Mouse (Mus musculus) hindbrain, embryonic 14.5 days (tissue): Measurements from ENCODE around the gene Elovl5. TPM values are rescaled to one million over a fixed set of nuclear protein-coding genes. Genes with fewer than 3 reads are reported as not detected.
A peak's percentile ranks its signal among the peaks of the same experiment; 100 is the strongest.

Experiments used
- ATAC-seq: fragments of 200-750 bp; cut with Nextera tagmentation; 2 replicates; pipeline ENCODE4 v1.8.0; 2017; ENCODE audit warnings: moderate number of reproducible peaks, mild to moderate bottlenecking, moderate TSS enrichment, moderate library complexity; ENCODE audit not compliant: low FRiP score
- DNase-seq: peaks from one replicate; pipeline ENCODE4 v3.0.0-alpha.2; 2015; ENCODE audit warnings: low spot score
- H3K27ac ChIP-seq: fragments of 300-500 bp; sonication (generic); 2 replicates; pipeline ENCODE4 v1.5.1; 2014; ENCODE audit warnings: mild to moderate bottlenecking, moderate library complexity
- H3K27me3 ChIP-seq: fragments of 300-500 bp; sonication (generic); 2 replicates; pipeline ENCODE4 v1.6.1; 2014; ENCODE audit warnings: mild to moderate bottlenecking, low read length, mixed read lengths; ENCODE audit not compliant: control insufficient read depth, insufficient read depth
- H3K36me3 ChIP-seq: fragments of 300-500 bp; sonication (generic); replicated peaks from 2 replicates; pipeline ENCODE4 v1.6.1; 2014; ENCODE audit not compliant: control insufficient read depth, insufficient read depth
- H3K4me1 ChIP-seq: fragments of 300-500 bp; sonication (generic); replicated peaks from 2 replicates; pipeline ENCODE4 v1.6.1; 2014; ENCODE audit warnings: antibody characterized with exemption, low read length, mixed read lengths; ENCODE audit not compliant: control insufficient read depth, insufficient read depth
- H3K4me2 ChIP-seq: fragments of 300-500 bp; sonication (generic); replicated peaks from 2 replicates; pipeline ENCODE4 v1.6.1; 2014; ENCODE audit warnings: mild to moderate bottlenecking, moderate library complexity
- H3K4me3 ChIP-seq: fragments of 300-500 bp; sonication (generic); replicated peaks from 2 replicates; pipeline ENCODE4 v1.5.1; 2014; ENCODE audit warnings: mild to moderate bottlenecking, low read length
- H3K9ac ChIP-seq: fragments of 300-500 bp; sonication (generic); 2 replicates; pipeline ENCODE4 v1.6.1; 2014
- H3K9me3 ChIP-seq: fragments of 300-500 bp; sonication (generic); 2 replicates; pipeline ENCODE4 v1.6.1; 2016; ENCODE audit warnings: low read length; ENCODE audit not compliant: control insufficient read depth
- WGBS: fragments of 180-500 bp; shearing (Covaris S2); extraction: QIAGEN DNeasy Blood & Tissue Kit; methylation state at CpG from one replicate; pipeline ENCODE4 v1.1.7; 2014; 5-methylcytosine and 5-hydroxymethylcytosine counted together
- polyA plus RNA-seq: library from polyadenylated mRNA; unstranded; fragments of >200 nt; fragmentation: Nextera tagmentation; extraction: Ambion mirVana; gene quantifications from 2 replicates; pipeline ENCODE4 v1.2.1, GENCODE M21; 2014

Elovl5 gene
- 73.5 and 79.3 TPM in 2 replicates for polyA plus RNA-seq

DNA sequence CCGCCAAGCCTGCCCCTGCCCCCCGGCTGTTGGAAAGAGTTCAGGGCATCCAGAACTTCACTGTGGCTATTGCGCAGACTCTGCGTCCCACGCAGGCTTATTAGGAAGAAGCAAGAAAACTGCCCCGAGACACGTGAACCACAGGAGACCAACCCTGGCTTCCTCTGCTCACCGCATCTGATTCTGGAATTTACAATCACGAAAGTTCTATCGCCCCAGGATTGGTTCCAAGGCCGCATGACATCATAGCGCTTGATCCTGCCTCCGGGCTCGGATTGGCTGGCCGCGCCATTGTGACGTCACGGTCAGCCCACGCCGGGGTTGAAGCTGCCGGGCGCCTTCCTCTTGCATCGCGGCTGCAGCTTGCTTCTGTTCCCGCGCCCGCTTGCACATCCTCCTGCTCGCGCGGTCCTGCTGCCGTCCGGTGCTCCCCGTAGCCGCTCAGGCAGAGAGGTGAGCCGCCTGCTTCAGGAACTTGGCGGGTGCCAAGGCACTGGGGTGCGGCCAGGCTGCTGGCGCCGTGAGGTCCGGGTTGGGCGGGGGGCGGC lies at the start of gene Elovl5:
Elovl5 (plus strand) TSS at position 291 of the 548 bp plus-strand sequence.
- H3K4me2 ChIP-seq: peak within 1 kb of the TSS; percentile 76
- peak within 1 kb of the TSS; percentile 73 for H3K9ac ChIP-seq
- H3K27me3 ChIP-seq: no peaks in the 10 kb centered on the region
- H3K9me3 ChIP-seq: no peaks in the 10 kb centered on the region
- WGBS: under 1% methylated on average over 42 of the region's 42 CpGs
- peak; percentile 99 for DNase-seq
- no peaks in the 10 kb centered on the region for H3K36me3 ChIP-seq
- H3K4me1 ChIP-seq: peaks cover 10% of the 10 kb centered on the region; the same call in 1 of the 2 replicates
- ATAC-seq: peak; percentile 96
- H3K4me3 ChIP-seq: peak within 1 kb of the TSS; percentile 67
- peak within 1 kb of the TSS; percentile 90 for H3K27ac ChIP-seq

DNA sequence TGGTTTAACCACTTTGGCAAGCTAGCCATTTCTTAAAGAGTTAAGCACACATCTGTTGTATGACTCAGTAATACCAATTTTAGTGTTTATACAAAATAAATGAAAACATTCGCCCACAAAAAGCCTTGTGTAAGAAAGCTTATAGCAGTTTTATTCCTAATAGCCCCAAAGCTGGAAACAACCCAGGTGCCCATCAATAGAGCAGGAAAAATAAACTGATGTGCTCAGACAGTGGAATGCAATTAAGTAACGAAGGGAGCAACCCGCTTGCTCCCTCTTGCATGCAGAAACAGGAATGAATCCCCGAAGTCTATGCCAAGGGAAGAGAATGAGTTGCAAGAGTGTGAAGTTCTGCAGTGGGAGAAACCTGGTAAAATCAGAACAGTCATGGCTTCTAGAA lies 25.7 kb upstream of the Elovl5 start:
- H3K9ac ChIP-seq: no peak overlapping the region
- H3K4me1 ChIP-seq: no peaks in the 10 kb centered on the region
- no peaks in the 10 kb centered on the region for H3K36me3 ChIP-seq
- no peak overlapping the region for H3K4me2 ChIP-seq
- 83% methylated on average over 4 of the region's 4 CpGs for WGBS
- H3K4me3 ChIP-seq: no peak overlapping the region
- no peaks in the 10 kb centered on the region for H3K27me3 ChIP-seq
- no peak for DNase-seq
- H3K9me3 ChIP-seq: no peaks in the 10 kb centered on the region
- ATAC-seq: no peak
- H3K27ac ChIP-seq: no peak overlapping the region

DNA sequence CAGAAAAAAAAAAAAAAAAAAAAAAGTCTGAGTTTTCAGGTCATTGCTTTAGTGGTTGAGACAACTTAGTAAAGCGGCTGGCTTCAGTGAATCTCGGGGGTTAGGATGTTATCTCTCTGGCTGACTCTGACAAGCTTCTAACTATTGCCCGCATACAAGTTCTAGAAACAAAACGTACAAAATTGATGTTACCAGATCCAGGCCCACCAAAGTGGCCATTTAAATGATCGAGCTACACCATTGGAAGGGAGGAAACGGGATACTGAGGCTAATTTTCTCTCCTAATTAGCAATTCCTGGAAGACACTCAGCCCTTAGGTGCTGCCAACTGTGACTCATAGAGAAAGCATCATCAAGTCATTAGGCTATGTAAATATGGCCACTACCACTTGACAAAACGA lies 18.6 kb upstream of the Elovl5 start:
- no peak overlapping the region for H3K9ac ChIP-seq
- H3K27ac ChIP-seq: no peak overlapping the region
- no peak for DNase-seq
- ATAC-seq: no peak
- WGBS: 76% methylated on average over 7 of the region's 7 CpGs
- no peaks in the 10 kb centered on the region for H3K4me1 ChIP-seq
- no peak overlapping the region for H3K4me2 ChIP-seq
- no peaks in the 10 kb centered on the region for H3K27me3 ChIP-seq
- no peak overlapping the region for H3K4me3 ChIP-seq
- H3K9me3 ChIP-seq: no peaks in the 10 kb centered on the region
- H3K36me3 ChIP-seq: no peaks in the 10 kb centered on the region

DNA sequence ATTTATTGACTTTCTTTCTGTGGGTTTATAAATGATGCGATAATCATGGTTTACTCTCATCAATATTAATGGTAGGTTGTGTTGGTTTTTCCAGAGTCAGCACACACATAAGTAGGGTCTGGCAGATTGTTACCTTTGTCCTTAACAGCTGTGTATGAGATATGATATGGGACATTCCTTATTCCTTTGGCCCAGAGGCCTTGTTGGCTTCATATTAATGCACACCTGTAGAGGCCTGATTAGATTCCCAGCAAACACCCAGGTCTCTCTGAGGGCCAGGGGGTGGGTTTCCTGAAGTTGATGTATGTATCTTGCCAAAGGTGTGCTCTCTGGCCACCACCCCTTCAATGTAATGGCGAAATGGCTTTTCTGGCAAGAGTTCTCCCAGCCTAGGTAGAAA lies 13.0 kb upstream of the Elovl5 start:
- H3K9ac ChIP-seq: no peak overlapping the region
- no peaks in the 10 kb centered on the region for H3K4me1 ChIP-seq
- no peaks in the 10 kb centered on the region for H3K27me3 ChIP-seq
- no peaks in the 10 kb centered on the region for H3K9me3 ChIP-seq
- H3K36me3 ChIP-seq: no peaks in the 10 kb centered on the region
- no peak overlapping the region for H3K4me2 ChIP-seq
- no peak overlapping the region for H3K4me3 ChIP-seq
- ATAC-seq (no peak), DNase-seq (no peak)
- H3K27ac ChIP-seq: no peak overlapping the region
- WGBS: 90% methylated on average over 2 of the region's 2 CpGs

DNA sequence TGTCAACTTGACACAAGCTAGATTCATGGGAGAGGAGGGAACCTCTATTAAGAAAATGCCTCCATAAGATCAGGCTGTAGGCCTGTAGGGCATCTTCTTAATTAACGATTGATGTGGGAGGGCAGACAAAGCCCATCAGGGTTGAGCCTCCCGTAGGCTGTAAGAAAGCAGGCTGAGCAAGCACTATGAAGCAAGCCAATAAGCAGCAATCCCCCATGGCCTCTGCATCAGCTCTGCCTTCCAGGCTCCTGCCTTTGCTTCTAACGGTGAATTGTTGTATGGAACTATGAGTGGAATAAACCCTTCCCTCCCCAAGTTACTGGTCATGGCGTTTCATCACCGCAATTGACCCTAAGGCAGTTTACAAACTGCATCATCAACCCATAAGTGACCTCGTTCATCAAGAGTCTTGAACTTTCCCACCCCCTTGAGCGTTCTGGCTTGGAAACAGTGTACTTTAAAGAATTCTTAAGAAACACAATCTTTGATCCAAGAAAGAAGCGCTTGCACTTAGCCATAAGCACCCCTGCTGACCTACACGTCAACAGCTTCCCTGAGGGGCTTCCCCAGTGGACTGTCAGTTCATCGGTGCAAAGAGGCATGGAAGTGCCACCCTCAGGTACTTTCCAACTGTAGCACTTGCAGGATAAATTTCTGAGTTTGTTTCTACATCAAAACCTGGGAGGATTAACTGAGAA lies 7.4 kb upstream of the Elovl5 start:
- Histone ChIP-seq H3K36me3 (no peaks in the 10 kb centered on the region), H3K4me1 (peaks cover 7% of the 10 kb centered on the region), H3K9ac (peak overlapping the region; percentile 79), H3K9me3 (no peaks in the 10 kb centered on the region), H3K27ac (peak overlapping the region; percentile 92), H3K4me2 (peak overlapping the region; percentile 66), H3K4me3 (peak overlapping the region; percentile 77), H3K27me3 (no peaks in the 10 kb centered on the region)
- 16% methylated on average over 10 of the region's 10 CpGs for WGBS
- DNase-seq (peak; percentile 27), ATAC-seq (no peak)

DNA sequence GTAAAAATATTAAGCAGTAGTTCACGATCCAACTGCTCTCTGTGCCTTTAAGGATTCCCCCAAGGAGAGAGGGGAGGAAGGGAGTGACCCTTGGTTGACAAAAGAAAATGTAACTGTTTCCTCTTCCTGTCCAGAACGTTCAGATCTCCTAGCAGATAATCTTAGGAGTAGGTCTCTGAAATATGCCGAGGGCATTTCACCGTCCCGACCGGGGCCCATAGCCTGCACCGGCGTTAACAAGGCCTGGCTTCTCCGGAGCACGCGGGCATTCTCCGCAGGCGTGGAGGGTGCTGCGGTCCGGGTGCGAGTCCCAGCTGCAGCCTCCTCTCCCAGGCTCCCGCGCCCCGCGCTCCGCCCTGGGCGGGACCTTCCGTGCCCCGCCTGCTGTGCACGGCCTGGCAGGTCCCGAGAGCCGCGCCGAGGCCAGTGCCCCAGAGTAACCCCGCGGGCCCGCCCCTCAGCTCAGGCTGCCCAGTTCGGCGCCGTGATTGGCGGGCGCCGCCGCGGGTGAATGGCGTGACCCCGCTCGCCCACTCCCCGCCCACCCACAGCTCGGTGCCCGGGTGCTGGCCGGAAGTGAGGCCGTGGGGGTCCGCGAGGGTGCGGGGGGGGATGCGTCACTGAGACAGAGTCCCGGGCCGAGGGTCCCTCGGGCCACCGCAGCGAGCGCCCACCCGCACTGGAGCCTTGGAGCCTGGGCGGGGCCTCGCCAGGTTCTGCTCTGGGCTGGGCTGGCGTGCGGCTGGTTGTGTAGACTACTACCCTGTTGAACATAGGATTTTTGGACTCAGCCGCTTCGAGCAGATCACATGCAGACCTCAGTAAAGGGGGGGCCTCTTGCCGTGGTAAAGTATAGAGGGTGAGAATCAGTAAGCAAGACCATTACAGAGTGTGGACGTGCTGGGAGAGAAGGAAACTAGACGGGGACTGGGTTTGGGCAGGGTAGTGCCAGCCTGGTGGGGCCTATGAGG lies 6.6 kb upstream of the Elovl5 start:
- DNase-seq (peak; percentile 81), ATAC-seq (peak; percentile 96)
- Histone ChIP-seq H3K4me3 (peak overlapping the region; percentile 77), H3K27me3 (no peaks in the 10 kb centered on the region), H3K4me2 (peak overlapping the region; percentile 66), H3K9me3 (no peaks in the 10 kb centered on the region), H3K9ac (peak overlapping the region; percentile 79), H3K4me1 (peaks cover 7% of the 10 kb centered on the region), H3K27ac (peak overlapping the region; percentile 92), H3K36me3 (no peaks in the 10 kb centered on the region)
- under 1% methylated on average over 62 of the region's 68 CpGs for WGBS

DNA sequence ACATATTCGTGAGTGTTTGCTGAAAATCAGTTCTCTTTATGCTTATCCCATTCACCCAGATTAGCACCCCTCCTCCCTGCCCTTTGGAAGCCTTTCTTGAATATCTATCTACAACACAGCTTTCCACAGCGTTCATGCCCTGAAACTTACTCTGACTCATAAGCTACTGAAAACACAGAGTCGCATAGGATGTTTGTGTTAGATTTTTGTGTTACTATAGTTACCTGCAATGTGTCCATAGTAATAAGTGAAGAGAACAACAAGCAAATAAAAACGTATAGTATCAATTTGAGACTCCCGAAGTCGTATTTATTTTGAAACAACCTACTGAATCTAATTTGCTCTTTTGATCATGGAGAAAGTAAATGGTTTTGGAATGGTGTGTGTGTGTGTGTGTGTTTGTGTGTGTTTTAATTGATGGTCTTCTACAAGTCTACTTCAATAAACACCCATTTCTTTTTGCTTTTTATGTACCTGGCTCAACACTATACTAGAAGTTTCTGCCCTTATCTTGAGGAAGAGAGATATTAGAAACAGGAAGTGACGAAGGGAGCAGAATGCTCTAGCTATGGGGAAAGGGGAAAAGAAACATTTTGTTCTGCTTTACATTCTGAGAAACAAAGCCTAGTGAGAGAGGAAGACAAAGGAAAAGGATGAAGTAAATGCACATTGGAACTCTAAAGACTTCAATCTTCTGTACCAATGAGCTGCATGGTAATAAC lies 5.5 kb upstream of the Elovl5 start:
- no peak for ATAC-seq
- Histone ChIP-seq H3K4me3 (peak overlapping the region; percentile 77), H3K9ac (peak overlapping the region; percentile 79), H3K4me2 (peak overlapping the region; percentile 66), H3K27ac (peak overlapping the region; percentile 92), H3K36me3 (no peaks in the 10 kb centered on the region), H3K4me1 (peaks cover 7% of the 10 kb centered on the region), H3K9me3 (no peaks in the 10 kb centered on the region), H3K27me3 (no peaks in the 10 kb centered on the region)
- 52% methylated on average over 7 of the region's 7 CpGs for WGBS
- no peak for DNase-seq

DNA sequence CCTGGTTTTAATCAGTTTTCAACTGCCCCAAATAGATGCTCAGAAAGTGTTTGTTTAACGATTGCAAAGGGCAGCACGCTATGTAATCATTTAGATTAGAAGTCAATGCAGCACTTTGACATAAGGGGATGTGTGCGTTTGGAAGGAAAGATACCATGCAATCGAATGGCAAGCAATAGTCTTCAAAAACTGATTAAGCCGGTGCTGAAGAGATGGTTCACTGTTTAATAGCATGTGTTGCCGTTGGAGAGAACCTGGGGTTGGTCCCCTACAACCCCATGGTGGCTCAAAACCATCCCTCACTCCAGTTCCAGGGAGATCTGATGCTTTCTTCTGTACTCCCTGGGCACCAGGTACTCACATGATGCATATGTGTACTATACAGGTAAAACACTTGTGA lies 4.9 kb upstream of the Elovl5 start:
- Histone ChIP-seq H3K9me3 (no peaks in the 10 kb centered on the region), H3K36me3 (no peaks in the 10 kb centered on the region), H3K27me3 (no peaks in the 10 kb centered on the region), H3K4me1 (peaks cover 7% of the 10 kb centered on the region), H3K4me2 (no peak overlapping the region), H3K9ac (no peak overlapping the region), H3K4me3 (no peak overlapping the region), H3K27ac (no peak overlapping the region)
- ATAC-seq (no peak), DNase-seq (no peak)
- WGBS: 89% methylated on average over 6 of the region's 6 CpGs
